ENCODE assay signal across 8 mouse cellular contexts in the genomic region with DNA sequence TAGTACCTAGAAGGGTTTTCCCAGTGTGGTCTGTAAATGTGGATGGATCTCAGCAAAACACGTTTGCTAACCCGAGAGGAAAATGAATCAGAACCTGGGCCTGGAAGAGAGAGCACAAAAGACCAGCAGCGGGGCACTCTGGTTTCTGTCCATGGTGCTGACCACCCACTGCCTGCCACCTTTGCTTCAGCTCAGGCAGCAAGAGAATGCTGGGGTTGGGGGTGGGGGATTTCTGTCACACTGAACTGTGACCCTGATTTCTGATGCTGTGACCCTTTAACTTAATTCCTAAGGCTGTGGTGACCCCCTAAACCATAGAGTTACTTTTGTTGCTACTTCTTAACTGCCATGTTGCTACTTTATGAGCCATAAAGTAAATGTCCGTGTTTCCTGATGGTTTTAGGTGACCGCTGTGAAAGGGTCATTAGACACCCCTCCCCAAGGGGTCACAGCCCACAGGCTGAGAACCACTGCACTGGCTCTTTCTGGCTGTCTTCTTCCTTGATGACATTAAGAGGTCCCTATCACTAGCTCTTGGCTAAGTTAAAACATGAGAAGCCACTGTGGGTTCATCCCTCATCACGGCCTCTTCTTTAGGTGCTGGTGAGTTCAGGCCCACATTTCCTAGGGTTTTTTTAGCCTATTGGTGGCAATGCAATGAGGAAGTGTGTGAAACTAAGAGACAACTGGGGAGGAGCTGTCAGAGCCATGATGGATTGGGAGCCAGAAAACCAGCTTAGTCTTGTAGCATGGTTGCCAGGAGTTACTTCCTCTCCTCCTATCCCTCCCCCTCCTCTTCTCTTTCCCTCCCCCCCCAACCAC.
A peak's percentile ranks its signal among the peaks of the same experiment; 100 is the strongest.
DNase-seq lines count a peak whose midpoint lies in the region; ATAC-seq lines count a peak whose summit lies in the region.

No protein-coding gene starts in this region.

- intact Hi-C loops in left cerebral cortex, postnatal 4 days (cut with DNase I) = no loop called here
- intact Hi-C loops in left cerebral cortex, postnatal 10 days (cut with DNase I) = no loop called here
- intact Hi-C loops in left cerebral cortex, postnatal 36 days (cut with DNase I) = no loop called here

- DNase-seq in left cerebral cortex, postnatal 4 days = peak; percentile 23
- DNase-seq in left cerebral cortex, postnatal 10 days (ENCODE audit: extremely low spot score in 1 of 2, low spot score in 2 of 2) = no peak
- DNase-seq in adrenal gland, adult 8-10 months = peak; percentile 4
- peak; percentile 81 for DNase-seq in forelimb bud, embryonic 11.5 days (ENCODE audit: low read depth, low spot score)
- DNase-seq in lung, postnatal 14 days = peak; percentile 48
- no peak for DNase-seq in left cerebral cortex, postnatal 36 days (ENCODE audit: low spot score in 2 of 2)
- DNase-seq in layer of hippocampus, postnatal 36 days = no peak

- ATAC-seq in inflammation-experienced regulatory T-cells, adult 6 months = no peak

Comparison
In these comparisons a context has a peak if more than half of its experiments do, and no peak if none do; other contexts are left out.
1. DNase-seq: peak in left cerebral cortex, postnatal 4 days (single experiment), adrenal gland, adult 8-10 months (single experiment), forelimb bud, embryonic 11.5 days (single experiment) and lung, postnatal 14 days (single experiment); none in left cerebral cortex, postnatal 10 days (0 of 2), left cerebral cortex, postnatal 36 days (0 of 2) and layer of hippocampus, postnatal 36 days (0 of 2).